Mouse (Mus musculus): ENCODE results near the gene Ihh.

GRCm38 (mm10) chr1:74997231-74997630 is 45.8 kb upstream of the Ihh start:
- no peak for TF ChIP-seq GATA1 (IDR thresholded peaks at IDR 0.05; ENCODE audit: borderline replicate concordance, low read length)
- TF ChIP-seq FLI1 (IDR thresholded peaks at IDR 0.05; ENCODE audit: low read length), result no peak
